Mouse (Mus musculus) CH12F3 (cell line): Measurements from ENCODE around the gene Ksr1.

Source experiments
- in situ Hi-C: fragments of 300-500 bp; cut with MboI; formaldehyde crosslinking; loops from 2 replicates; pipeline ENCODE4 v1.14.3; 2020; ENCODE audit warnings: low sequenced_read_pairs

Ksr1 gene

GRCm38 (mm10) chr11:78985505-78985904 lies 160.7 kb downstream of the Ksr1 start:
- in situ Hi-C loops = no loop called here

- in situ Hi-C loops = no loop called here
Observed at GRCm38 (mm10) chr11:78984483-78985177, 161.6 kb downstream of the Ksr1 start, which contains the start of gene Lgals9. Gene Lgals9 (minus strand): TSS chr11:78984946.

GRCm38 (mm10) chr11:78983539-78983938 lies 162.7 kb downstream of the Ksr1 start:
- in situ Hi-C loops = no loop called here

GRCm38 (mm10) chr11:78982513-78983291 lies 163.5 kb downstream of the Ksr1 start:
- in situ Hi-C loops = no loop called here

GRCm38 (mm10) chr11:78982042-78982441 lies 164.2 kb downstream of the Ksr1 start:
- in situ Hi-C loops = no loop called here

GRCm38 (mm10) chr11:78980083-78980634 lies 166.0 kb downstream of the Ksr1 start:
- in situ Hi-C loops = no loop called here

GRCm38 (mm10) chr11:78978176-78979019 lies 167.8 kb downstream of the Ksr1 start:
- in situ Hi-C loops = no loop called here

GRCm38 (mm10) chr11:78976731-78977510 lies 169.3 kb downstream of the Ksr1 start:
- in situ Hi-C loops = no loop called here

- in situ Hi-C loops = no loop called here
Observed at GRCm38 (mm10) chr11:78973381-78974150, 172.6 kb downstream of the Ksr1 start.

GRCm38 (mm10) chr11:78972811-78973351 lies 173.3 kb downstream of the Ksr1 start:
- in situ Hi-C loops = no loop called here

GRCm38 (mm10) chr11:78972328-78972727 lies 173.9 kb downstream of the Ksr1 start:
- in situ Hi-C loops = no loop called here

GRCm38 (mm10) chr11:78971746-78972145 lies 174.5 kb downstream of the Ksr1 start:
- in situ Hi-C loops = no loop called here

- in situ Hi-C loops = no loop called here
Observed at GRCm38 (mm10) chr11:78971096-78971495, 175.1 kb downstream of the Ksr1 start.

- in situ Hi-C loops = no loop called here
Observed at GRCm38 (mm10) chr11:78968121-78968520, 178.1 kb downstream of the Ksr1 start.

- in situ Hi-C loops = no loop called here
Observed at GRCm38 (mm10) chr11:78967371-78967770, 178.8 kb downstream of the Ksr1 start.
